Mouse (Mus musculus): ENCODE measurements around the gene Vmn2r80.
"Not testable (repeated sequence)": the region's sequence is repeated elsewhere in the genome, so short reads cannot be mapped to it uniquely, and the experiment has no call there.

The Vmn2r80 gene

GRCm38 (mm10) chr10:79148469-79148868 is at the start of gene Vmn2r80:
Gene Vmn2r80 (plus strand): TSS chr10:79148769.
- DNase-seq (ENCODE audit: low spot score in 2 of 2), result not testable (repeated sequence)

- no peak for DNase-seq (ENCODE audit: low spot score in 2 of 2)
These were observed 42.0 kb upstream of the Vmn2r80 start for GRCm38 (mm10) chr10:79106325-79107282.

GRCm38 (mm10) chr10:79107531-79107930 is 41.0 kb upstream of the Vmn2r80 start:
- no peak for DNase-seq (ENCODE audit: low spot score in 2 of 2)

- no peak for DNase-seq (ENCODE audit: low spot score in 2 of 2)
These were observed 39.4 kb upstream of the Vmn2r80 start for GRCm38 (mm10) chr10:79109156-79109555.

- no peak for DNase-seq (ENCODE audit: low spot score in 2 of 2)
These were observed 38.1 kb upstream of the Vmn2r80 start for GRCm38 (mm10) chr10:79110482-79110881.

GRCm38 (mm10) chr10:79115085-79115484 is 33.5 kb upstream of the Vmn2r80 start:
- DNase-seq (ENCODE audit: low spot score in 2 of 2), result no peak

- peak in 1 of 2 experiments; percentile 15 for DNase-seq (ENCODE audit: low spot score in 2 of 2)
These were observed 32.3 kb upstream of the Vmn2r80 start for GRCm38 (mm10) chr10:79116125-79116849.

GRCm38 (mm10) chr10:79151602-79152001 is 3.0 kb downstream of the Vmn2r80 start:
- no peak for DNase-seq (ENCODE audit: low spot score in 2 of 2)

- not testable (repeated sequence) for DNase-seq (ENCODE audit: low spot score in 2 of 2)
These were observed 51.4 kb downstream of the Vmn2r80 start for GRCm38 (mm10) chr10:79199973-79200372.

- no peak for DNase-seq (ENCODE audit: low spot score in 2 of 2)
These were observed 71.9 kb downstream of the Vmn2r80 start for GRCm38 (mm10) chr10:79220432-79220831.

GRCm38 (mm10) chr10:79221606-79222005 is 73.0 kb downstream of the Vmn2r80 start:
- no peak for DNase-seq (ENCODE audit: low spot score in 2 of 2)

GRCm38 (mm10) chr10:79222214-79222613 is 73.6 kb downstream of the Vmn2r80 start:
- DNase-seq (ENCODE audit: low spot score in 2 of 2), result no peak

All from natural killer cell, adult 2 months (primary cell).